Mouse (Mus musculus) liver, postnatal 0 days (tissue): Measurements from ENCODE around the gene Kcnq5.

Experiments used
- CTCF ChIP-seq: sonication (generic); IDR thresholded peaks from 2 replicates; pipeline ENCODE4 v1.5.1; 2016; ENCODE audit warnings: antibody characterized with exemption, low read depth
- EP300 ChIP-seq: IDR thresholded peaks from 2 replicates; pipeline ENCODE4 v1.6.1; 2016; ENCODE audit warnings: antibody characterized with exemption, low read depth, mild to moderate bottlenecking

DNA sequence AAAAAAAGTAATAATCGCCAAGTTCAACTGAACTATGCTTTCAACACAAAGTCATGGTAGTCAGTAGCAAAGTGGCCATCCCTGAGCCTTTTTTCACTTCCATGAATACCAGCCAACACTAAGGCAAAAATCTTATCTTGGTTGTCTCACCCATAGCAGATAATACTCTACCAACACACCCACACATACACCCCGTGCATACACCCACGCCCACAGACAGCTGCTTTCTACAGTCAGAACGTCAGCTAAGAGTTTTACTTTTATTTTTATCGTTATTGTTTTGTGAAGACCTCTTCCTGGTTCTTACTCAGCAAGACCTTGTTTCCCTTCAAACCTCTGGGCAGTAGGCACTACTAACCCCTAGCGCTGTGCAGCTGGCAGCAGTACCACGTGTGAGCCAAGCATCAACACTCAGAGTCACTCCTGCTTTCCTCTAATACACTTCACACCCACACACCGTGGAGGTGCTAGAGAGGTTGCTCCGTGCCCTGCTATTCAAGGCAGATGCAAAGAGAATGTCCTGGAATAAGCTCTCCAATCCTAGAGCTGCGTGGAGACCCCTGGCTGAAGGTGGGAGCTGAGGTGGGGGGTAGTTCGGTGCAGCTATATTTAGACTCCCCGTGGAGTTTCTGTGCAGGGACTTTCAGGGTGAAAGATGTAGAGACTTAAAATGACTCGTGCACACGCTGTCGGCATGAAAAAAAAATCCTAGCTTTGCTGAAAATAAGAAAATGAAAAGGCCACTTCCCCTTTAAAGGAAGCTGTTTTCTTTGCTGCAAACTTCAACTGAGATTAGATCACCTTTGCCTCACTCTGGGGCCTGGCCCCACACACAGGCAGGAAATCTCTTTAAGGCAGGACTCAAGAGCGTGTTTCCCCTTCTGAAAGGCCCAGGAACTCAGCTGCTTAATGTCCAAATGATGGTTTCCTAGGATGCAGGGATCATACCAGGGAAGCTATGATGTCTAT is 1.4 kb upstream of the Kcnq5 start:
- TF ChIP-seq CTCF = no peak
- TF ChIP-seq EP300 = no peak
